Mouse (Mus musculus) lung, postnatal 10 days (tissue): ENCODE measurements around the gene Aifm3.
"Not testable (repeated sequence)": the region's sequence is repeated elsewhere in the genome, so short reads cannot be mapped to it uniquely, and the experiment has no call there.

Experiments used
- DNase-seq: peaks from one replicate; pipeline ENCODE4 v3.0.0; 2021

The Aifm3 gene

DNA sequence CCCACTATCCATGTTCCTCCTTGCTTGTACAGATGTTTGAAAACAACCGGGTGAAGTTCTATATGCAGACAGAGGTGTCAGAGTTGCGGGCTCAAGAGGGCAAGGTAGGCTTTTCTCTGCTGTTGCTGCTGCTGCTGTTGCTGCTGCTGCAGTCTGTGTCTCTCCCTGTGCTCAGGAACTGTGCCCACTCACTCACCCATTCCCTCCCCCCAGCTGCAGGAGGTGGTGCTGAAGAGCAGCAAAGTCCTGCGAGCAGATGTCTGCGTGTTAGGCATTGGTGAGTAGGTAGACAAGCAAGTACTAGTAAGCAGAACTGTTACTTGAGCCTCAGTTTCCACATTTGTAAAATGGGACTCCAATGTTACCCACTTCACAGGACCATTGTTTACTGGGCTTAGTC lies 13.3 kb downstream of the Aifm3 start:
- no peak for DNase-seq

DNA sequence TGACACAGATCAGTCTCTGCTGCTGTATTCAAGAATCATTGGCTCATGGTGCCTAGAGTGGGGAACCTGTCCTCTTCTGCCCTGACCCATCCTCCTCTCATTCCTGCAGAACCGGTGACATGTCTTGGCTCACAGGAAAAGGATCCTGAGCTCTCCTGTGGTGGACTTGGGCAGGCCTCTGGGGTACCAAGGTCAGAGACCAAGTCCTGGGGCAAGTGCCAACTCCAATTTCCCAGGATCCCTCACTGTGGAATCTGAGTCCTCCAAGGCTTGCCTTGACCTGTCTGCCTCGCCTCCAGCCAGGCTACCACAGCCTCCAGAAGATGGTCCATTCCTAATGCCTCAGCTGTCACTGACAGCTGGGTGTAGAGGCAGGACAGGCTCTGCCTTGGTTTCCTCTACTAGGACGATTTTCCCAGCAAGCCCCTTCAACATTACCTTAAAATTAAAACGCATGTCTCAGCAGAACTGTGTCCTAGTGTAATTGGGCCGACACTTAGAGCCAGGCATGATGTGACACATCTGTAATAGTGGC lies 17.7 kb downstream of the Aifm3 start:
- no peak for DNase-seq

DNA sequence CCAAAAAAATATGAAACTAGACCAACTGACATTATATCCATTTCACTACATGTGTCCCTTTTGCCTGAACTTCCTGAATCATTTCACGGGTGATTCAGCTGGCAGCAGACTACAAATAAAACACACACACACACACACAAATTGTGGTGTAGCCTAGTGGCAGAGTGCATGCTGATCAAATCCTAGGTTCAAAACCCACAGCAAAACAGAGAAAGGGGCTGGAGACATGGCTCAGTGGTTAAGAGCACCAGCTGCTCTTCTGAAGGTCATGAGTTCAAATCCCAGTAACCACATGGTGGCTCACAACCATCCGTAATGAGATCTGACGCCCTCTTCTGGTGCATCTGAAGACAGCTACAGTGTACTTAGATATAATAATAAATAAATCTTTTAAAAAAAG lies 18.6 kb downstream of the Aifm3 start:
- not testable (repeated sequence) for DNase-seq

DNA sequence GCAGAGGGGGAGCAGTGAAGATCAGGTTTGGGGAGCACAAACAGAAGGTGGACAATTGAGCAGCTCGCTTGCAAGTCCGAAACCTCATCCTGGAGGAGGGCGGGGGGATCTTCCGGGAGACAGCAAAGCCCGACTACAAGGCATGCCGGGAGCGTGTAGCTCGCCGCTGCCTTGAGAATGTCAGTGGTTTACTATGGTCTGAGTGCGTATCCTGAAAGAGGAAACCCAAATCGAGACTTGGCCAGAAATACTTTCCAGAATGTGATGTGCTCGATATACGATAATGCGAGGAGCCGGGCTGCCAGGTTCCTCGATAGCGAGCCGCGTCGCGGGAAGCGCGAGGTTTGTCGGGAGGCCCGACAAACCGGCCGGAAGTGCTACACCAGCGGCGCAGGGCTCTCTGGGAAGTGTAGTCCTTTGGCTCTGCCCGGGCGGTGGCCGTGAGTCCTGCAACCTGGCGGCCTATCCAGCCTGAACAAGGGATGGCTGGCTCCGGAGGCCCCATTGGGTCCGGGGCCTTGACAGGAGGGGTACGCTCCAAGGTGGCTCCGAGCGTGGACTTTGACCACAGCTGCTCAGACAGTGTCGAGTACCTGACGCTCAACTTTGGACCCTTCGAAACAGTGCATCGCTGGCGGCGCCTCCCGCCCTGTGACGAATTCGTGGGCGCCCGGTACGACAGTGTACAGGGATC lies 19.3 kb downstream of the Aifm3 start, which contains the start of gene Lztr1:
TSS of gene Lztr1 (plus strand) at position 143 of the 694 bp plus-strand sequence.
- peak; percentile 92 for DNase-seq

DNA sequence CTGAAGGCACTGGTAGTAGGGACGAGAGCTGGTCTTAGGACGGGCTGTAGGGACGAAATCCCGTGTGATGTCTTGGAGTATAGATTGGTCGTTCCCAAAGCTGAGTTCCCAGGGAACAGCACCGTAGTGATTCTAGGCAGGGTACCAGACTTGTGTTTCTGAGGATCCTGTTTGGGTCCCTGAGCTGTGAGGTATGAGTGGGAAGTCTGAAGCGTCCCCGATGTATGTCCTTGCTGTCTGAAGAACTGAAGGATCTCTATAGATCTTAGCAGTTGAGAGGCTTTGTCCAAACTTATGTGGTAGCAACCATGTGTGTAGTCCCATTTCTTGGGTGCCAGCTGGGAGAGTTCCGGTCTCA lies 19.8 kb downstream of the Aifm3 start:
- no peak for DNase-seq

DNA sequence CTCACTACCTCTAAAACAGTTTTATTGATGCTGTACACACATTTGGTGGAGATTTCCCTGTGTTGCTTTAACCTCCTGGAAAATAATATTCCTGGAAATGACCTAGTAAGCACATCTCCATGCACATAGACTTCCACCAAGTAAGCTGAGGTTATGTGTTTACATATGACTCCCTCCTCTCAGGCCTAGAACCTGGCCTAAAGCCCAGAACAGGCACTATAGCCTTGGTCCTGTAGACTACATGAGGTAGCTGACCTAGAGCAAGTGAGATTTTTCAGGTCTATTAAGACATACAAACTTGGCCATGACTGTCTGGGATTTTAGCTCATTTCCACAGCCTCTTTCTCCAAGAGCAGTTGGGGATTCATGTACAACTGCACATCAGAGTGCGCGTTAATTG lies 20.7 kb downstream of the Aifm3 start:
- DNase-seq: no peak

DNA sequence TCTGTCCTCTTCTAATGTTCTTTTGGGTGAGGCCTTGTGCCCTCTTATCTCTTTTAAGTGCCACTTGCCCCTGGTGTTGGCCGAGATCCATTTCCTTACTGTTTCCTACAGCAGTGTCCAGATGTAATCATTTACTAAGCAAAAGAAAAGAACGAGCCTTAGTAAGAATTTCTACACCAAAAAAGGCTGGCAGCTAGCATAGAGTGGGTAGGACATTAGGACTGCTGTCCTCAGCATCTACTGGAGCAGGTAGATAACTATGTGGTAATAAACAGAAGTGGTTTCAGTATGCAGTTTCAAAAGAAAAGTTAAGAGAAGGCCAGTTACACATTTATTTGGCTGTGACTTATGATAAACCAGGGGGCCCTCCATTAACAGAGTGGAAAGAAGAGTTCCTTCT lies 21.3 kb downstream of the Aifm3 start:
- DNase-seq: no peak

DNA sequence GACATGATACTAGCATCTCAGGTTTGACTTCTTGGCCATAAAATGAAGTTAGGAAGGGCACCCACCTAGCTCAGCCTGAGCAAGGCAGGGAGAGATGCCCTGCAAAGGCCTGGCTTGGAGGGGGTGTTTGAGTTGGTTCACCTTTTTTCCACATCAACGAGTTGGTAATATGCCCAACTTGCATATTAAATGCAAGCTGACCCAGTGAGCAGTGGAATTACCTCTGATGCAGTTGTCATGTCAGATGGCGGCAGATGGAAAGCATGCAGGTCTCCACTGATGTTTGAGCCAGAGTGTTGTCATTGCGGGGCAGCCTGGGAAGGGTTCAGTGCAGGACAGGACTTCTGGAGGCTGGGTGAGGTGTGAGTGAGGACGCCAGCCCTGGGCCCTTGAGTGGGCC lies 22.0 kb downstream of the Aifm3 start:
- DNase-seq: no peak

DNA sequence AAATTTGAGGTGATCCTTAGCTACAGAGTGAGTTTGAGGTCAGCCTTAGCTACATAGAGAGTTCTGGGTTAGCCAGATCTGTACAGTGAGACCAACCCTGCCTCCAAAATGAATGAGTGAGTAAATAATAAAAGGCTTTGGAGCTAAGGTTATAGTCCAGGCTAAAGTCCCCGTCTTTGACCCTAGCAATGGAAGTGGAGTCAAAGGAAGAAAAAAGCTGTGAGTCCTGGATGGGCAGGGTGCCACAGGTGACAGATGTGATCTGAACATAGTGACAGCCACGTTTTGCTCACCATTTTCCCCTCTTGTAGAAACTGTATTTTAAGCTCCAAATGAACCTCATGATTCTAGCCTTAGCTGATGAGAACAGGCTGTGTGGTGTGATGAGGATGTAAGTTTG lies 29.5 kb downstream of the Aifm3 start:
- no peak for DNase-seq

DNA sequence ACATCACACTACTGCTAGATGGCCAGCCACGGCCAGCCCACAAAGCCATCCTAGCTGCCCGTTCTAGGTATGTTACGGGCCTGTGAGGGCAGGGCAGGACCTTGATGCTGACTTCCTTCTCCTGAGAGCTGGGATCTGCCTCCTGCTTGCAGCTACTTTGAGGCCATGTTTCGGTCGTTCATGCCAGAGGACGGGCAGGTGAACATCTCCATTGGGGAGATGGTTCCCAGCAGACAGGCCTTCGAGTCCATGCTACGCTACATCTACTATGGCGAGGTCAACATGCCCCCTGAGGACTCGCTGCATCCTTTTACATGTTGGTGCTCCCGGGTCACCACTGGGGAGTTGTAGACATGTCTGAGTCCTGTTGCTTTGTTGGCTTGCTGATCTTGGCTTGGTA lies 34.7 kb downstream of the Aifm3 start:
- no peak for DNase-seq

DNA sequence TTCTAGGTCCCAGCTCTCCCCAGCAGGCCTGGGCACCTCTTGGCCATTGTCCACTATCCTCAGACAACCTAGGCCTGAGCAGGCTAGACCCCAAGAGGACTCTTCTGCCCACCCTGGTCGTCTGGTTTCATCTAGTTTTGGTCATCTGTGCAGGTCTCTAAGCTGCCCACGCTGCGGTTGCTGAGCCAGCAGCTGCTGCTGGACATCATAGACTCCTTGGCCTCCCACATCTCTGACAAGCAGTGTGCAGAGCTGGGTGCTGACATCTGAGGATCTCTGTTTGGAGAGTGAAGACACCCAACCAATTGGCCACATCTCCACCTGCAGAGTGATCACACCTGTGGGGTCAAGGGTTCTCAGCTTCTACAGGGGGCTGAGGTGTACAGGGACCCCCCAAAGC lies 36.1 kb downstream of the Aifm3 start:
- DNase-seq: no peak

DNA sequence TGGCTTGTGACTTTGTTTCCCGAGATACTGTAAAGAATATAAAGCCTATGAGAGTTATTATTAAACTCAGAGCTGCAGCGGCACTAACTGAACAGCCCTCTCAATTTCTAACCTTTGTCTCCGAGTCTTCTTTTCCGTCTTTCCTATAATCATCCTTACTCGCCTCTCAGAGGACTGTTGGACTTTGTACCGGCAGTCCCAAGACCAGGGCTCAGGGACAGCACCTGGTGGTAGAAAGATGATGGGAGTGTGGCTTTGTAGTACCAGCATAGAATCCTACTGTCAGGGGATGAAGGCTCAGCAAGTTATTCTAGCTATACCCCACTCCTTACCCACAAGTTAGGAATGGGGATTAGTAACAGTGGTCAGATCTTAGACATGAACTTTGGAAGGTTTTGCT lies 36.8 kb downstream of the Aifm3 start:
- DNase-seq: no peak

DNA sequence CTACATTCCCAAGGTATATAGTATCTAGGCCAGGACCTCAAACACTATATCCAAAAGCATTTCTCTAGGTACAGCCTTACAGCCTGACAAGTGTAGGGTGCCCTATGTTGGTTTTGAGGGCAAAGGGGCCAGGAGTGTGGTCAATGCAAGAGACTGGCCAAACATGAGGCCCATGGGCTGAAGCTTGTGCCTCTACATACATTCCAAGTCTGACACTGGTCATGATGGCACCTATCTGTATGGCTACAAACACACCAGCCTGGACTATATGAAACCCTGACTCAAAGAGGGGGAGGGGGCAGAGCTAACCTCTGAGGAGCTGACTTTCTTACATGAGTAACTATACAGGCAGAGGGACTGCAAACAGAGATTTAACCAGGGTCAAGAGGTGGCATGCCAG lies 38.2 kb downstream of the Aifm3 start:
- DNase-seq: no peak

DNA sequence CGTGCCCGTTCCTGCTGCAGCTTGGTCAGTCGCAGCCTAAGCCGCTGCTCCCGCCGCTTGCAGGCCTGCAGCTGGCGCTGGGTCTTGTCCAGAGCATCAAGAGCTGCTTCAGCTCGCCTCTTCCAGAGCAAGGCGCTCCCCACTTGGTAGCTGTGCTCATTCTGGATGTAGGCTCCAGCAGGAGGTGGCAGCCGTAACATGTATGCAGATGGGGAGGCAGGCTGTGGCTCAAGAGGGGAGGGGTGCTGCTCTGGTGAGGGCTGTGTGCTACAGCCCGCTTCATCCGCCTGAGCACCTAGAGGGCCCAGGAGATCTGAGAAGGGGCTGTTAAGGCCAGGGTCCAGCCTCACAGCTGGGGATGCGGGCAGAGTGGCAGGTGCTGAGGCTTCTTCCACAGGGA lies 38.9 kb downstream of the Aifm3 start:
- no peak for DNase-seq

DNA sequence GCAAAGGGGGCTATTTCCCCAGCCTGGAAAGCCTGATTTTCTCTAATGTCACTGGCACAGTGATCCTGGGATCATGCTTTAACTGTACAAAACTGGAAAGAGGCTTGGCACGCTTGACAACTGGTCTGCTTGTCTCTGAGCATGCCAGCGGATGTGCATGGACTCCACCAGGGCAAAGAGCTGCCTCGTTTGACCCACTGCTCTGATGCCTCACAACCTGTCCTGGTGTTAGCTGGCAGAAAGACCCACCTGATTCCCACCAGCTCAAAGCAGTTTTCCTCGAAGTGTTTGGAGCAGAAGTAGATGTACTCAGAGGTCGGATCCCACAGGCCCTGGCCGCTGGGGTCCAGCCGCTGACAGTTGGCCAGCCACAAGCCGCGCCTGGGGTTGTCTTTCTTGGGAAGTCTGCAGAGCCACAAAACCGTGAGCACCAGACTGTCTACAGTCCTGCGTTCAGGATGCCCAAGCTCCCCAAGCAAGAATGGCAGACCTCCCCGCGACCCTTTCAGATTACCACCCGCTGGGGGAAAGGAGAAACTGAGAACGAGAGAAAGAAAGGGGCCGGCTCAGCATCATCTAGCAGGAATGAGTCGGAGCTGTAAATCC lies 40.7 kb downstream of the Aifm3 start:
- peak; percentile 22 for DNase-seq

DNA sequence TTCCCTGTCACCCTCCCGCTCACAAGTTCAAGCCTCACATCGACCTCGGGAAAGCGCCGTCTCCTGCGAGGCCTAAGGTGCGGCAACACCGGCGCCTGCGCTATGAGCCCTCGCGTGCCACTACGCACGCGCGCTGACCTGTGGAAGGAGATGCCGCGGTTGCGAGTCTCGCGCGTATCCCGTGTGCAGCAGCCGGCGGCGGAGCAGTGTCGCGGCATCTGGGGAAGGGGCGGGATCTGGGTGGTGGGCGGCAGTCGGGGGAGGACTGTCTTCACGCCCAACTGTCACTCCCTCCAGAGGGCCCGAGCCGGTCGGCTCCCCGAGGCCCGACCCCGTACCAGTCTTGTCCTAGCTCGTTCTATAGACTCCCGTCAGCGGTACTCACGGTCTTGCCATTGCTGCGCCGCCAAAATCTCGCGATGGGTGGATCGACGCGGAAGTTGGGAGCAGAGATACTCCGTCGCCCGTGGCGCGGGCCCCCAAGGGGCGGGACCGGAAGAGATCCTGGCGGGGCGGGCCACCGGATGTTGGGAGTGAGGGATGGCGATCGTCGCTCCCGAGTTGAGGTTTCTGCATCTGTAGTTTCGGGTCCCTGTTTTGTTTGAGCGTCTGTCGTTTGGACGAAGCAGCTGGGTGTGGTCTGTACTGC lies 41.4 kb downstream of the Aifm3 start, which contains the start of gene Thap7:
TSS of gene Thap7 (minus strand) at position 497 of the 649 bp plus-strand sequence.
- DNase-seq: peak; percentile 99

DNA sequence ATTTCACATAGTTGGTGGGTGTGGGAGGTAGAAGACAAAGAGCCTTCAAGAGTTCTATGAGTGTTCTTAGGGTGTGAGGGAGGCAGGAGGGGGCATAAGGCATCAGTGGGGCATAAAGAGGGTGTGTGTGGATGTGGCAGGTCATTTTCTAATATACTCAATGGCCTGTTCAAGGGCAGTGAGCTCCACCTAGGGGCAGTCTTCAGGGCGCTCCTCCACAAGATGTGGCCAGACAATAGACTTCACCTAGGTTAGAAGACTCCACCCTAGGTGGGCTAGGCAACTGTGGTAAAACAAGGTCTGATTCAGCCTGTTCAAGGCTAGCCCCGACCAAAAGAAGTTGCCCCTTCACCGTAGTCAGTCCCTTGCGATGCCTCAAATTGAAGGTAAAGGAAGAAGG lies 42.9 kb downstream of the Aifm3 start:
- peak; percentile 43 for DNase-seq

DNA sequence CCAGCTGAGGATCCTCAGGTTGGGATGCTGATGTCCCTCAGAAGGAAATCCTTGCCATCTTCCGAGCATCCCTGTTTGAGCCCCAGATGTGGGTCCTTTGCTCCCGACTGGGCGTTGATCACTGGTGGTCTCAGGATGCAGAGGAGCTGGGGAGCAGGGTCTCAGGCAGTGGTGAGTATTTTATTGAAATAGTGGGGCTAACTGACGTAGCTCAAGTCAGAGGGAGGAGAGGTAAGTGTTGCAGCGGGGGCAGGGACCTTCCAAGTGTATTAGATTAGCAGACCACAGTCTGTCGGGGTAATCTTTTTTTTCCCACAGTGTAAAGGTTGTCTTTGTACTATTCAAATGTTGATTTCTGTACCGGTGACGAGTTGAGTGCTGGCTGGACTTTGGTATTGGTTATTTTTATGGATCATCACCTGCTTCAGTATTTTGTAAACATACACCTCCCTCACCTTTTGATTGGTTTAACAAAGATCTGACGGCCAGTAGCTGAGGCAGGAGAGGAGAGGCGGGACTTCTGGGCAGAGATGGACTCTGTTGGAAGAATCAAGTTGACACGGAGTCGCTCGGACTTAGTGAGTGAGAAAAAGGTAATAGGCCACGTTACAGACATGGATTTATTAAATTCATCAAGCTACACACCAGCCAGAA lies 43.4 kb downstream of the Aifm3 start:
- DNase-seq: no peak

DNA sequence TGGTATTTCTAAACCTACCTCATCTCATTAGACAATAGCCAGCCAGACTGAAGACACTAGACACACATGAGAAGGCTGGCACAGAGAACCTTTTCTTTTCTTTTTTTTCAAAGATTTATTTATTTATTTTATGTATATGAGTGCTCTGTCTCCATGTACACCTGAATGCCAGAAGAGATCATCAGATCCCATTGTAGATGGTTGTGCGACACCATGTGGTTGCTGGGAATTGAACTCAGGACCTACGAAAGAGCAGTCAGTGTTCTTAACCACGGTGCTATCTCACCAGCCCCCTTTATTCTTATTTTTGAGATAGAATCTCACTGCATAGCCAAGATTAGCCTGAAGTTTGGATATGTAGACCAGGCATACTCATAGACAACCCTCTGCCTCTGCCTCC lies 47.2 kb downstream of the Aifm3 start:
- DNase-seq: no peak

DNA sequence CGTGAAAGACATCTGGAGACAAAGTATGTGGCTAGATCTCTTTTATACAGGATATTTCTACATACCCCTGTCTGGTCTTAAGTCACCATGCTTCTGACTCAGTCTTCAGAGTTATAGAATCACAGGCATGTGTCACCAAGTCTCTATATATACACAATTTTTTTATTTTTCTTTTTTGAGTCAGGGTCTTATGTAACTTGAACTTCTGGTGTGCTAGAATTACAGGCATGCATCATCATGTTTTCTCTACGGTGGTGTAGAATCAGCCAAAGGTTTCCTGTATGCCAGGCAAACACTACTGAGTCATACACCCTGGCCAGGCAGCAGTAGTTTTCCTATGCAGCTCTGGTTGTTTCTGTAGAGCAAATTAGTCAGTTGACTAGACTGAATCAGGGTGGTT lies 53.2 kb downstream of the Aifm3 start:
- no peak for DNase-seq

DNA sequence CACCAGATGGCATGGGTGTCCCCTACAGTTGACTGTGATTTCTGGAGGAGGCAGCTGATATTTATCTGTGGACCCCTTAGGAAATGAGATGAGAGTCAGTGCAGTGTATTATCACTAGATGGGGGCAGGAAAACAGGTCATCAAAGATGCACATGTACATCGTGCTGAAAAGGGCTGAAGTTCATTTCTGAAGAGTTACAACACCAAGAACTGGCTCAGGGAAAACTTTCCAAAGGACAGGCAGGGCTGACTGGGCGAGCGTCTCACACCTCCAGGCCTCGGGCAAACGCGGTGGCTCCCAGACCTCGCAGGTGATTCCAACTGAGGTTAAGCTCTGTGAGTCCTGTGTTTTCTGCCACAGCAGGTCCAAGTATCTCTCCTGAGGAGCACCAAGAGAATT lies 63.4 kb downstream of the Aifm3 start:
- DNase-seq: no peak

DNA sequence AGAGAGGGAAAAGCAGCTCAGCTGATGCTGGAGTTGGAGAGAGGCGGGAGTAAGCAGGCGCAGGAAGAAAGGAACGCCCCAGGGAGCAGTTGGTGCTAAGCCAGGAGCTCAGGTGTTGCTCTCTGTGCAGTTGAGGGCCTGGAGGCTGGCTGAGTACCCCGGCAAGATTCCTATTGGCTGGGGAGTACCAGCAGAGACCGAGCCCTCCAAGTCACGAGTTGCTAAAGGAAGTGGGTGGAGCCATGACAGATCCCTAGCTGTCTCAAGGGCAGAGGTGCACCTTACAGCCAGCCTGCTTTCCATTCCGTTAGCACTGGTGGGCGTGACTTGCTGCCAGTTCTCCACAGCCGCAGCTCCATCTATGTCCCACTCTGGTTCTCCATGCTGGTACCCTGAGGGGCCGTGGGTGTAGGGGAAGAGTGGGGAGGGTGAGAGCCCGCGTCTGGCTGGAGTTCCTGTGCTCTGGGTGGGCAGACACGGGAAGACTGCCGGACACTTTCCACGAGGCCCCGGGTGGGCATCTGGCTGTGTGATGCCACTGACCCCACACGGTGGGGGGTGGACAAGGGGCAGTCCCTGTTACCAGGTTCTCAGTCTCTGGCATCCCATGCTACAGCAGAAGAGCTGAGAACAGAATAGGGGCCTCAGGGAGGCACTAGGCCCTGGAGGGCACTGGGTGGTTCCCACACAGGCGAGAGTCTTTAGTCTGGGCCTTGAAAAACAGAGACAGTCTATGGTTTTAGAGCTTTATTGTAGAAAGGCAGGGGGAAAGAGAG lies 64.7 kb downstream of the Aifm3 start:
- peak; percentile 84 for DNase-seq

DNA sequence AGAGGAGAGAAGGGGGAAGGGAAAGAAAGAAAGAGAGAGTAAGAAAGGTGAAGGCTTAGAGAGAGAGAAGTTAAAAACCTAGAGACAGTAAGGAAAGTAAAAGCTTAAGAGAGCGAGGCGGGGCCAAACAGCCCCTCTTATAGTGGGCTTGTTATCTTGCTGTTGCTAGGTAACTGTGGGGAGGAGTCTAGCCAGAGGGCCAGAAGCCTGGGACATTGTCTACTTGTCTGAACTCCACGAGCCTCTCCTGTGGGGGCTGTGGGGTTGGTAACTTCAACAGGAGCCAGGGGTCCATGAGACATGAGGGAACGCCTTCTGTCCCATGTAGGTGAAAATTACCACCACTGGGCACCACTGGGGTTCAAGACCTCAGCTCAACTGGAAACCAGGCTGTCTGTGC lies 65.3 kb downstream of the Aifm3 start:
- not testable (repeated sequence) for DNase-seq
